Mouse (Mus musculus) intestine, postnatal 0 days (tissue): ENCODE measurements around the gene Cds2. TPM values are rescaled to one million over a fixed set of nuclear protein-coding genes. Genes with fewer than 3 reads are reported as not detected.
"Not testable (repeated sequence)": the region's sequence is repeated elsewhere in the genome, so short reads cannot be mapped to it uniquely, and the experiment has no call there.

Source experiments
- ATAC-seq: fragments of 200-750 bp; cut with Nextera tagmentation; 2 replicates; pipeline ENCODE4 v1.8.0; 2017; ENCODE audit warnings: mild to moderate bottlenecking, moderate TSS enrichment, moderate library complexity
- H3K27ac ChIP-seq: fragments of 300-500 bp; sonication (generic); 2 replicates; pipeline ENCODE4 v1.5.1; 2014; ENCODE audit warnings: mild to moderate bottlenecking, low read depth, low read length, moderate library complexity
- H3K27me3 ChIP-seq: fragments of 300-500 bp; sonication (generic); replicated peaks from 2 replicates; pipeline ENCODE4 v1.6.1; 2014; ENCODE audit warnings: low read length, mixed read lengths; ENCODE audit not compliant: control insufficient read depth, insufficient read depth
- H3K36me3 ChIP-seq: fragments of 300-500 bp; sonication (generic); 2 replicates; pipeline ENCODE4 v1.6.1; 2014; ENCODE audit warnings: mild to moderate bottlenecking, moderate library complexity; ENCODE audit not compliant: control insufficient read depth, insufficient read depth
- H3K4me1 ChIP-seq: fragments of 300-500 bp; sonication (generic); replicated peaks from 2 replicates; pipeline ENCODE4 v1.6.1; 2014; ENCODE audit warnings: antibody characterized with exemption, low read length, mixed read lengths; ENCODE audit not compliant: control insufficient read depth, insufficient read depth
- H3K4me2 ChIP-seq: fragments of 300-500 bp; sonication (generic); replicated peaks from 2 replicates; pipeline ENCODE4 v1.6.1; 2014; ENCODE audit warnings: low read depth, mild to moderate bottlenecking, moderate library complexity
- H3K4me3 ChIP-seq: fragments of 300-500 bp; sonication (generic); 2 replicates; pipeline ENCODE4 v1.5.1; 2014; ENCODE audit warnings: low read depth, low read length
- H3K9ac ChIP-seq: fragments of 300-500 bp; sonication (generic); 2 replicates; pipeline ENCODE4 v1.6.1; 2014; ENCODE audit warnings: mild to moderate bottlenecking, low read depth, low read length
- H3K9me3 ChIP-seq: fragments of 300-500 bp; sonication (generic); 2 replicates; pipeline ENCODE4 v1.6.1; 2016; ENCODE audit warnings: mixed run types; ENCODE audit not compliant: control insufficient read depth
- CTCF ChIP-seq: sonication (generic); IDR thresholded peaks from 2 replicates; pipeline ENCODE4 v1.5.1; 2016; ENCODE audit warnings: low read depth, mild to moderate bottlenecking, control low read depth, antibody characterized with exemption, moderate library complexity
- WGBS: fragments of 180-500 bp; shearing (Covaris S2); extraction: QIAGEN DNeasy Blood & Tissue Kit; methylation state at CpG from one replicate; pipeline ENCODE4 v1.1.7; 2014; 5-methylcytosine and 5-hydroxymethylcytosine counted together
- polyA plus RNA-seq: library from polyadenylated mRNA; unstranded; fragments of >200 nt; fragmentation: Nextera tagmentation; extraction: Ambion mirVana; gene quantifications from 2 replicates; pipeline ENCODE4 v1.2.1, GENCODE M21; 2015

Gene Cds2
- polyA plus RNA-seq, 1 experiment from 2014 or later: 16.2 TPM

- Histone ChIP-seq H3K27ac (no peak overlapping the region), H3K4me3 (no peak overlapping the region), H3K9me3 (no peaks in the 10 kb centered on the region), H3K27me3 (no peaks in the 10 kb centered on the region), H3K4me2 (no peak overlapping the region), H3K36me3 (peaks cover 6% of the 10 kb centered on the region; the same call in 1 of the 2 replicates), H3K4me1 (peaks cover 3% of the 10 kb centered on the region; the same call in 1 of the 2 replicates), H3K9ac (no peak overlapping the region)
- ATAC-seq: no peak
- WGBS: 93% methylated on average over 10 of the region's 10 CpGs
- TF ChIP-seq CTCF: no peak
These were observed 17.7 kb downstream of the Cds2 start for GRCm38 (mm10) chr2:132280518-132281120.

- TF ChIP-seq CTCF: no peak
- H3K4me2 ChIP-seq: no peak overlapping the region
- ATAC-seq: no peak
- H3K27me3 ChIP-seq: no peaks in the 10 kb centered on the region
- H3K27ac ChIP-seq: no peak overlapping the region
- peaks cover 6% of the 10 kb centered on the region; the same call in 1 of the 2 replicates for H3K36me3 ChIP-seq
- WGBS: 56% methylated on average over 10 of the region's 10 CpGs
- no peak overlapping the region for H3K9ac ChIP-seq
- no peaks in the 10 kb centered on the region for H3K9me3 ChIP-seq
- no peak overlapping the region for H3K4me3 ChIP-seq
- peaks cover 3% of the 10 kb centered on the region; the same call in 1 of the 2 replicates for H3K4me1 ChIP-seq
These were observed 18.9 kb downstream of the Cds2 start for GRCm38 (mm10) chr2:132281560-132282452.

- H3K9ac ChIP-seq: no peak overlapping the region
- WGBS: 43% methylated on average over 12 of the region's 12 CpGs
These were observed 19.7 kb downstream of the Cds2 start for GRCm38 (mm10) chr2:132282453-132283174.

GRCm38 (mm10) chr2:132283236-132284070 lies 20.5 kb downstream of the Cds2 start:
- Histone ChIP-seq H3K4me1 (peaks cover 3% of the 10 kb centered on the region; the same call in 1 of the 2 replicates), H3K9ac (no peak overlapping the region), H3K27me3 (no peaks in the 10 kb centered on the region), H3K4me3 (no peak overlapping the region), H3K9me3 (no peaks in the 10 kb centered on the region), H3K4me2 (no peak overlapping the region), H3K27ac (peak overlapping the region; percentile 3; the same call in 1 of the 2 replicates), H3K36me3 (peaks cover 1% of the 10 kb centered on the region; the same call in 1 of the 2 replicates)
- ATAC-seq: peak; percentile 75
- WGBS: 52% methylated on average over 15 of the region's 15 CpGs
- no peak for TF ChIP-seq CTCF

More at GRCm38 (mm10) chr2:132282453-132283174, 19.7 kb downstream of the Cds2 start:
- no peak for TF ChIP-seq CTCF
- H3K27me3 ChIP-seq: no peaks in the 10 kb centered on the region
- H3K4me2 ChIP-seq: no peak overlapping the region
- peaks cover 6% of the 10 kb centered on the region; the same call in 1 of the 2 replicates for H3K36me3 ChIP-seq
- no peak overlapping the region for H3K4me3 ChIP-seq
- no peaks in the 10 kb centered on the region for H3K9me3 ChIP-seq
- H3K4me1 ChIP-seq: peaks cover 3% of the 10 kb centered on the region; the same call in 1 of the 2 replicates
- peak overlapping the region; percentile 3; the same call in 1 of the 2 replicates for H3K27ac ChIP-seq
- ATAC-seq: peak; percentile 52

GRCm38 (mm10) chr2:132284492-132285139 lies 21.7 kb downstream of the Cds2 start:
- Histone ChIP-seq H3K27ac (peak overlapping the region; percentile 55; the same call in 1 of the 2 replicates), H3K9me3 (no peaks in the 10 kb centered on the region), H3K4me3 (no peak overlapping the region), H3K36me3 (no peaks in the 10 kb centered on the region), H3K27me3 (no peaks in the 10 kb centered on the region), H3K4me2 (peak overlapping the region; percentile 9; the same call in 1 of the 2 replicates), H3K4me1 (peaks cover 3% of the 10 kb centered on the region; the same call in 1 of the 2 replicates), H3K9ac (peak overlapping the region; percentile 31; the same call in 1 of the 2 replicates)
- WGBS: 68% methylated on average over 12 of the region's 12 CpGs
- no peak for ATAC-seq
- no peak for TF ChIP-seq CTCF

GRCm38 (mm10) chr2:132285722-132286121 lies 22.8 kb downstream of the Cds2 start:
- 94% methylated on average over 5 of the region's 5 CpGs for WGBS
- not testable (repeated sequence) for H3K4me1 ChIP-seq, H3K4me2 ChIP-seq, H3K9ac ChIP-seq, H3K27me3 ChIP-seq, H3K9me3 ChIP-seq, H3K36me3 ChIP-seq, H3K27ac ChIP-seq, H3K4me3 ChIP-seq, ATAC-seq
